Mouse (Mus musculus) stomach, embryonic 14.5 days (tissue): ENCODE data around the gene Bpifa1. TPM values are rescaled to one million over a fixed set of nuclear protein-coding genes. Genes with fewer than 3 reads are reported as not detected.

Experiments used
- ATAC-seq: fragments of 200-750 bp; cut with Nextera tagmentation; 2 replicates; pipeline ENCODE4 v1.8.0; 2017; ENCODE audit warnings: low read depth, moderate TSS enrichment; ENCODE audit not compliant: insufficient number of reproducible peaks, insufficient read depth, low FRiP score
- H3K27ac ChIP-seq: fragments of 300-500 bp; sonication (generic); 2 replicates; pipeline ENCODE4 v1.5.1; 2014; ENCODE audit warnings: mild to moderate bottlenecking, low read length, moderate library complexity, mixed read lengths
- H3K27me3 ChIP-seq: fragments of 300-500 bp; sonication (generic); 2 replicates; pipeline ENCODE4 v1.6.1; 2014; ENCODE audit warnings: low read length, control low read depth, mixed read lengths; ENCODE audit not compliant: control insufficient read depth, insufficient read depth
- H3K36me3 ChIP-seq: fragments of 300-500 bp; sonication (generic); 2 replicates; pipeline ENCODE4 v1.6.1; 2014; ENCODE audit warnings: mild to moderate bottlenecking, control low read depth, low read length, moderate library complexity, mixed read lengths; ENCODE audit not compliant: control insufficient read depth, insufficient read depth
- H3K4me1 ChIP-seq: fragments of 300-500 bp; sonication (generic); 2 replicates; pipeline ENCODE4 v1.6.1; 2014; ENCODE audit warnings: low read length, control low read depth, mixed read lengths; ENCODE audit not compliant: control insufficient read depth, insufficient read depth
- H3K4me2 ChIP-seq: fragments of 300-500 bp; sonication (generic); replicated peaks from 2 replicates; pipeline ENCODE4 v1.6.1; 2014; ENCODE audit warnings: low read depth, low read length, control low read depth
- H3K4me3 ChIP-seq: fragments of 300-500 bp; sonication (generic); 2 replicates; pipeline ENCODE4 v1.5.1; 2014; ENCODE audit warnings: low read depth, low read length, control low read depth
- H3K9ac ChIP-seq: fragments of 300-500 bp; sonication (generic); replicated peaks from 2 replicates; pipeline ENCODE4 v1.6.1; 2014; ENCODE audit warnings: low read depth, mild to moderate bottlenecking, control low read depth, low read length, moderate library complexity, mixed read lengths
- H3K9me3 ChIP-seq: fragments of 300-500 bp; sonication (generic); 2 replicates; pipeline ENCODE4 v1.6.1; 2016; ENCODE audit warnings: low read depth, low read length, control low read depth; ENCODE audit not compliant: control insufficient read depth
- WGBS: fragments of 180-500 bp; shearing (Covaris S2); extraction: QIAGEN DNeasy Blood & Tissue Kit; methylation state at CpG from one replicate; pipeline ENCODE4 v1.1.7; 2014; 5-methylcytosine and 5-hydroxymethylcytosine counted together
- polyA plus RNA-seq: library from polyadenylated mRNA; unstranded; fragments of >200 nt; fragmentation: Nextera tagmentation; extraction: Ambion mirVana; gene quantifications from 2 replicates; pipeline ENCODE4 v1.2.1, GENCODE M21; 2014

Gene Bpifa1
- not detected in 2 replicates for polyA plus RNA-seq

GRCm38 (mm10) chr2:154142580-154142979 lies at the start of gene Bpifa1:
Gene Bpifa1 (plus strand): TSS chr2:154142880.
- H3K4me2 ChIP-seq, result no peak within 1 kb of the TSS
- no peaks in the 10 kb centered on the region for H3K9me3 ChIP-seq
- 78% methylated on average over 4 of the region's 4 CpGs for WGBS
- H3K27ac ChIP-seq, result no peak within 1 kb of the TSS
- ATAC-seq, result no peak
- H3K4me3 ChIP-seq, result no peak within 1 kb of the TSS
- H3K36me3 ChIP-seq, result no peaks in the 10 kb centered on the region
- no peaks in the 10 kb centered on the region for H3K4me1 ChIP-seq
- no peak within 1 kb of the TSS for H3K9ac ChIP-seq
- no peaks in the 10 kb centered on the region for H3K27me3 ChIP-seq

GRCm38 (mm10) chr2:154097734-154098133 lies 44.9 kb upstream of the Bpifa1 start:
- H3K36me3 ChIP-seq, result no peaks in the 10 kb centered on the region
- no peak overlapping the region for H3K4me2 ChIP-seq
- no peak for ATAC-seq
- H3K4me1 ChIP-seq, result no peaks in the 10 kb centered on the region
- H3K4me3 ChIP-seq, result no peak overlapping the region
- no peaks in the 10 kb centered on the region for H3K9me3 ChIP-seq
- no peak overlapping the region for H3K27ac ChIP-seq
- 40% methylated on average over 1 of the region's 1 CpGs for WGBS
- no peaks in the 10 kb centered on the region for H3K27me3 ChIP-seq
- H3K9ac ChIP-seq, result no peak overlapping the region

GRCm38 (mm10) chr2:154117381-154117780 lies 25.3 kb upstream of the Bpifa1 start:
- no peak overlapping the region for H3K4me3 ChIP-seq
- H3K9ac ChIP-seq, result no peak overlapping the region
- no peak for ATAC-seq
- no peak overlapping the region for H3K27ac ChIP-seq
- H3K4me1 ChIP-seq, result no peaks in the 10 kb centered on the region
- 81% methylated on average over 3 of the region's 3 CpGs for WGBS
- no peak overlapping the region for H3K4me2 ChIP-seq
- no peaks in the 10 kb centered on the region for H3K27me3 ChIP-seq
- no peaks in the 10 kb centered on the region for H3K36me3 ChIP-seq
- no peaks in the 10 kb centered on the region for H3K9me3 ChIP-seq

- H3K27ac ChIP-seq, result no peak within 1 kb of the TSS
- no peak within 1 kb of the TSS for H3K4me3 ChIP-seq
- WGBS, result 60% methylated on average over 2 of the region's 2 CpGs
- H3K9ac ChIP-seq, result no peak within 1 kb of the TSS
- H3K27me3 ChIP-seq, result no peaks in the 10 kb centered on the region
- no peaks in the 10 kb centered on the region for H3K4me1 ChIP-seq
- no peaks in the 10 kb centered on the region for H3K9me3 ChIP-seq
- no peaks in the 10 kb centered on the region for H3K36me3 ChIP-seq
- no peak for ATAC-seq
- no peak within 1 kb of the TSS for H3K4me2 ChIP-seq
Measured at GRCm38 (mm10) chr2:154130120-154130519, 12.6 kb upstream of the Bpifa1 start, which contains the start of gene Bpifa3. Gene Bpifa3 (plus strand): TSS chr2:154130336.

DNA sequence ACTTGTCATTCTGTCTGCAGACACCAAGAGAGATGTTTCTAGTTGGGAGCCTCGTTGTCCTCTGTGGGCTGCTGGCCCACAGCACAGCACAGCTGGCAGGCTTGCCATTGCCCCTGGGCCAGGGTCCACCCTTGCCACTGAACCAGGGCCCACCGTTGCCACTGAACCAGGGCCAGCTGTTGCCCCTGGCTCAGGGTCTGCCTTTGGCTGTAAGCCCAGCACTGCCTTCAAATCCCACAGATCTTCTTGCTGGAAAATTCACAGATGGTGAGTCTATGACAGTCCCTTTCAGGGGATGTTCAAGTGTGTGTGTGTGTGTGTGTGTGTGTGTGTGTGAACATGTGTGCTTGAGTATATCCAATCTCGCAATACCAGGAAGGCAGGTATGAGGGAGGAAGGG lies 1.1 kb downstream of the Bpifa1 start:
- H3K9me3 ChIP-seq, result no peaks in the 10 kb centered on the region
- no peak for ATAC-seq
- H3K4me3 ChIP-seq, result no peak overlapping the region
- no peaks in the 10 kb centered on the region for H3K4me1 ChIP-seq
- 59% methylated on average over 3 of the region's 3 CpGs for WGBS
- no peak overlapping the region for H3K4me2 ChIP-seq
- H3K36me3 ChIP-seq, result no peaks in the 10 kb centered on the region
- no peak overlapping the region for H3K9ac ChIP-seq
- no peaks in the 10 kb centered on the region for H3K27me3 ChIP-seq
- no peak overlapping the region for H3K27ac ChIP-seq

DNA sequence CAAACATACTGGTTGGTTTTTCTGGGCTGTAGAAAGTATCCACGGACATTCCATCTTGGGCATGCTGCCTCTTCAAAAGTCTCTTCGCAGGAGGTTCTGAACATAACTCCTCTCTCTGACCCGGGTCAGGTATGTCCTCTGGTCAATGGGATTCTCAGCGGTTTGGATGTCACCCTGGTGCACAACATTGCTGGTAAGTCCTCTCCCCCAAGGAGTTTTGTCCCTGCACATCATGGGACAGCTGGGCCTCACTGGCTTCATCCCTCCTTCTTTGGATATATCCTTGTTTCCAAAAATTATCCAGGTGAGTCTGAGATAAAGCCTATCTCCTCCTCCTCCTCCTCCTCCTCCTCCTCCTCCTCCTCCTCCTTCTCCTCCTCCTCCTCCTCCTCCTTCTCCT lies 4.8 kb downstream of the Bpifa1 start:
- no peak overlapping the region for H3K9ac ChIP-seq
- no peak overlapping the region for H3K4me3 ChIP-seq
- 78% methylated on average over 4 of the region's 4 CpGs for WGBS
- H3K4me1 ChIP-seq, result no peaks in the 10 kb centered on the region
- no peak overlapping the region for H3K4me2 ChIP-seq
- H3K9me3 ChIP-seq, result no peaks in the 10 kb centered on the region
- H3K27me3 ChIP-seq, result no peaks in the 10 kb centered on the region
- H3K27ac ChIP-seq, result no peak overlapping the region
- no peak for ATAC-seq
- H3K36me3 ChIP-seq, result no peaks in the 10 kb centered on the region

GRCm38 (mm10) chr2:154158433-154158832 lies 15.8 kb downstream of the Bpifa1 start:
- Histone ChIP-seq H3K9ac (no peak overlapping the region), H3K9me3 (0 out of 2 replicates have a peak, but pooled peaks cover 3% of the 10 kb centered on the region), H3K4me1 (no peaks in the 10 kb centered on the region), H3K4me2 (no peak overlapping the region), H3K36me3 (no peaks in the 10 kb centered on the region), H3K27me3 (no peaks in the 10 kb centered on the region), H3K4me3 (no peak overlapping the region), H3K27ac (no peak overlapping the region)
- WGBS, result 44% methylated on average over 3 of the region's 3 CpGs
- ATAC-seq, result no peak

DNA sequence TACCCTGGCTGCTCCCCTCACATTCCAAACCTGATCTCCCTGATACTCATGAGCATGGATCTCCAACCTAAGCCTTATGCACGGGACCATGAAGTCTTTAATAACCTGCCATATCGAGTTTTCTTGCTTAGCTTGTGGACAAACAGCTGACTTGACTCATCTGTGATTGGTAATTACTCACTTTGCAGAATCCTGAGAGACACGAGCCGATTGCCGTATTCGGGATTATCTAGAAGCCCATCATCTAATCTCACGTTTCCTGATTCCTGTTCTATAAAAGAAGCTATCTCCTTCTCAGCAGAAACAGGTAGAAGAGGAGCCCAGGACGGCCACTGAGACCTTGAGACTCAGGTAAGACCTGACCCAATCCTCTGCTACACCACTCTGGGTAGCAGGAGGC lies 19.6 kb downstream of the Bpifa1 start, which contains the start of gene Bpifa5:
Gene Bpifa5, plus strand, starts transcription at position 301 of the 400 bp plus-strand sequence.
- H3K4me2 ChIP-seq, result no peak within 1 kb of the TSS
- H3K27ac ChIP-seq, result no peak within 1 kb of the TSS
- no peaks in the 10 kb centered on the region for H3K4me1 ChIP-seq
- no peaks in the 10 kb centered on the region for H3K36me3 ChIP-seq
- 74% methylated on average over 8 of the region's 8 CpGs for WGBS
- 0 out of 2 replicates have a peak, but pooled peaks cover 3% of the 10 kb centered on the region for H3K9me3 ChIP-seq
- ATAC-seq, result no peak
- no peak within 1 kb of the TSS for H3K9ac ChIP-seq
- H3K4me3 ChIP-seq, result no peak within 1 kb of the TSS
- H3K27me3 ChIP-seq, result no peaks in the 10 kb centered on the region

DNA sequence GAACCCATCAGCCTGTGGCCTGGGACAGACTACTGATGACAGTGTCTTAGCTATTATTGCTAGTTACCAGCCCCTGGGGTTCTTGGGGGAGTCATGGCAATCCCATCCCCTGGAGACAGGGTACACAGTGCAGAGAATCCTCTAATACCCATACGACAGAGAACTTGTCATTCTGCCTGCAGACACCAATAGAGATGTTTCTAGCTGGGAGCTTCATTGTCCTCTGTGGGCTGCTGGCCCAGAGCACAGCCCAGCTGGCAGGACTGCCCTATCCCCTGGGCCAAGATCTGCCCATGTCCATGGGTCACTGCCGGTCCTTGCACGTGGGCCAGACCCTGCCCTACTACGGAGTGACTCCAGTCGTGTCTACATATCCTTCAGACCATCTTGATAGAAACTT lies 20.6 kb downstream of the Bpifa1 start:
- Histone ChIP-seq H3K27ac (no peak overlapping the region), H3K9ac (no peak overlapping the region), H3K4me3 (no peak overlapping the region), H3K9me3 (0 out of 2 replicates have a peak, but pooled peaks cover 3% of the 10 kb centered on the region), H3K4me1 (no peaks in the 10 kb centered on the region), H3K4me2 (no peak overlapping the region), H3K36me3 (no peaks in the 10 kb centered on the region), H3K27me3 (no peaks in the 10 kb centered on the region)
- ATAC-seq, result no peak
- WGBS, result 89% methylated on average over 5 of the region's 5 CpGs
